Mouse (Mus musculus) MEL (cell line): ENCODE results near the gene Hoxb7.

Source experiments
- SMC3 ChIP-seq: IDR thresholded peaks from 2 replicates; pipeline ENCODE4 v1.6.1; 2011; ENCODE audit warnings: low read depth, low read length, improper control_type of control experiment
- USF2 ChIP-seq, 2 experiments: IDR thresholded peaks; 2 replicates each; pipeline ENCODE4 v1.6.1; 2011 to 2012; ENCODE audit warnings: improper control_type of control experiment in 2 of 2, low read length in 2 of 2, borderline replicate concordance in 1 of 2, inconsistent platforms in 1 of 2, low read depth in 1 of 2, mild to moderate bottlenecking in 1 of 2; ENCODE audit not compliant: insufficient read depth in 1 of 2

DNA sequence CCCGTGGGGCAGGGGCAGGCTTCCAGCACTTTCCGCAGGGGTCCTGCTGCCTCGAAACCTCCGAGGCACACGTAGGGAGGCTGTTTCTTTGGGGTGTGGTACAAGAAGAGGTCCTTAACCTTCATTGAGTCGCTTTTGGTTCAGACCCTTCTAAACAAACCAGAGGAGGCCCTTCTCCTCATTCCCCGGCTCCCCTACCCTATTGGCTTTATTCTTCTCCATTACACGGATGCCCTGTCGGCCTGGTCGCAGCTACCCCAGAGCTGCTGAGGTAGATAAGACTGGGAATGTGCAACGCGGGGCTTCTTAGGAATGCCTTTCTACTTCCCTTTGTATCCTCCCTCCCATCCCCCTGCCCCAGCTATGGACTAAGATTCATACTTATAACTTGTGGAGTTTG, 40.3 kb downstream of the Hoxb7 start:
- TF ChIP-seq SMC3 (no peak), USF2 (IDR thresholded peaks at IDR 0.05; ENCODE audit: borderline replicate concordance in 1 of 2, insufficient read depth in 1 of 2, low read depth in 1 of 2, low read length in 2 of 2) (no peak)
